Mouse (Mus musculus) liver, embryonic 18 days (tissue): Measurements from ENCODE around the gene Ppp1r3g. TPM values are rescaled to one million over a fixed set of nuclear protein-coding genes. Genes with fewer than 3 reads are reported as not detected.

Experiments used
- polyA plus RNA-seq: library from polyadenylated mRNA; depleted of rRNA; stranded (reverse); fragments of >200 nt; gene quantifications from 2 replicates; pipeline ENCODE4 v1.2.3, GENCODE M21; 2012; rRNA removed

Ppp1r3g gene
- polyA plus RNA-seq, result 3.9 and 4.4 TPM in 2 replicates

GRCm38 (mm10) chr13:35958539-35958938 lies at the start of gene Ppp1r3g:
Gene Ppp1r3g (plus strand): TSS chr13:35958839.

Other genes with a start within 250 kb of the Ppp1r3g start
- 4.6 and 5.3 TPM in 2 replicates for gene Rpp40, start 52.5 kb upstream of the Ppp1r3g start, polyA plus RNA-seq
- 37.4 and 76.4 TPM in 2 replicates for gene Fars2, start 158.6 kb downstream of the Ppp1r3g start, polyA plus RNA-seq
- 5.4 TPM in 2 replicates for gene Lyrm4, start 158.7 kb downstream of the Ppp1r3g start, polyA plus RNA-seq